Mouse (Mus musculus) C2C12 (cell line): Measurements from ENCODE around the gene Iqck.

Source experiments
- CEBPB ChIP-seq: IDR thresholded peaks from one replicate; pipeline ENCODE4 v1.6.1; 2011; ENCODE audit warnings: low read depth, mild to moderate bottlenecking, control low read depth, moderate library complexity
- CTCF ChIP-seq: IDR thresholded peaks from one replicate; pipeline ENCODE4 v1.5.1; 2011; ENCODE audit not compliant: control insufficient read depth, insufficient read depth, insufficient read length
- FOSL1 ChIP-seq: IDR thresholded peaks from one replicate; pipeline ENCODE4 v1.8.0; 2011; ENCODE audit warnings: mild to moderate bottlenecking, low read length; ENCODE audit not compliant: poor library complexity, insufficient read depth, severe bottlenecking
- MAX ChIP-seq: IDR thresholded peaks from one replicate; pipeline ENCODE4 v1.6.1; 2011; ENCODE audit warnings: mild to moderate bottlenecking, control low read depth
- MYOD1 ChIP-seq: IDR thresholded peaks from one replicate; pipeline ENCODE4 v1.6.1; 2011; ENCODE audit warnings: low read depth; ENCODE audit not compliant: control insufficient read depth, insufficient read length
- USF1 ChIP-seq: IDR thresholded peaks from one replicate; pipeline ENCODE4 v1.6.1; 2011; ENCODE audit warnings: low read depth, mild to moderate bottlenecking, control low read depth, moderate library complexity

DNA sequence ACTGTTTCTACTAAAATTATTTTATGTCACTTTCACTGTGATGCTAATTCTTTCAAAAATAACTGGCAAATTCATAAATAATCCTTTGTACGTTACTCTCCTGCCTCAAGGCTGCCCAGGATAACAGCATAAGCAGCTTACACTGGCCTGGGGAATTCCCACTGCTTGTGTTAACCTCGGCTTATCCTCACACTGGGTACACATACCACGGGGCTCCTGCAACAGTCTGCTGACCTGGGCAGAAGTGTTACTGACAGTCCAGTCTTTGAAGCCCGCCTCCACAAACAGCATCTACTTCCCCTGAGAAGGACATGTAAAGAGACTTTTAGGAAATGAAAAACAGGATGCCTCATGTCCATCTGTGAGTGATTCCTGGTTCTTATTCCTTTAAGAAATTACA lies 12.6 kb upstream of the Iqck start:
- TF ChIP-seq CTCF, result no peak
- no peak for TF ChIP-seq USF1
- no peak for TF ChIP-seq MYOD1
- TF ChIP-seq MAX, result no peak
- TF ChIP-seq CEBPB, result no peak
- TF ChIP-seq FOSL1, result no peak
